ENCODE assay signal across 8 mouse cellular contexts in genomic region chr10:17725037-17725584, GRCm38 (mm10). TPM values are rescaled to one million over a fixed set of nuclear protein-coding genes. Genes with fewer than 3 reads are reported as not detected.
A peak's percentile ranks its signal among the peaks of the same experiment; 100 is the strongest.
DNase-seq lines count a peak whose midpoint lies in the region; ATAC-seq lines count a peak whose summit lies in the region.

No protein-coding gene starts in this region.

- 20% methylated on average over 8 of the region's 8 CpGs for WGBS in heart, embryonic 10.5 days
- WGBS in liver, embryonic 13.5 days (ENCODE audit: insufficient replicate concordance): 30% methylated on average over 8 of the region's 8 CpGs

- H3K4me1 ChIP-seq in heart, embryonic 10.5 days: peaks cover 40% of the 10 kb centered on the region
- peaks cover 65% of the 10 kb centered on the region for H3K4me1 ChIP-seq in liver, embryonic 13.5 days (replicated peaks)

- no peaks in the 10 kb centered on the region for H3K9me3 ChIP-seq in heart, embryonic 10.5 days
- H3K9me3 ChIP-seq in liver, embryonic 13.5 days (replicated peaks): no peaks in the 10 kb centered on the region

- H3K27ac ChIP-seq in heart, embryonic 10.5 days: peak overlapping the region; percentile 97
- no peak overlapping the region for H3K27ac ChIP-seq in liver, embryonic 13.5 days

- ATAC-seq in liver, embryonic 13.5 days (ENCODE audit: low read depth): no peak

- H3K4me2 ChIP-seq in liver, embryonic 13.5 days: peak overlapping the region; percentile 99

- H3K9ac ChIP-seq in liver, embryonic 13.5 days: peak overlapping the region; percentile 92

- intact Hi-C loops in heart, postnatal 25 days (cut with DNase I): loop anchor here (10.0 kb wide), 4 partner anchors 360 to 1380 kb away; no protein-coding TSS in a partner anchor

- no peaks in the 10 kb centered on the region for H3K27me3 ChIP-seq in heart, embryonic 10.5 days (ENCODE audit: insufficient read depth, poor library complexity, severe bottlenecking)
- H3K27me3 ChIP-seq in liver, embryonic 13.5 days: no peaks in the 10 kb centered on the region

- H3K36me3 ChIP-seq in heart, embryonic 10.5 days: no peaks in the 10 kb centered on the region; the same call in 1 of the 2 replicates
- H3K36me3 ChIP-seq in liver, embryonic 13.5 days: peaks cover 9% of the 10 kb centered on the region; the same call in 1 of the 2 replicates

- peak overlapping the region; percentile 93 for H3K4me3 ChIP-seq in heart, embryonic 10.5 days
- peak overlapping the region; percentile 90 for H3K4me3 ChIP-seq in liver, embryonic 13.5 days (replicated peaks)

- DNase-seq in heart, adult 18-20 months: peak; percentile 16 to 38
- no peak for DNase-seq in heart, postnatal 25 days (ENCODE audit: low spot score)
- peak; percentile 39 for DNase-seq in Muller cell, postnatal 12 days (ENCODE audit: inconsistent ontology term)
- DNase-seq in heart, embryonic 10.5 days (ENCODE audit: low spot score): no peak
- no peak for DNase-seq in liver, embryonic 13.5 days
- no peak for DNase-seq in frontal cortex, postnatal 25 days (ENCODE audit: low spot score in 2 of 2)
- no peak for DNase-seq in layer of hippocampus, adult 9-11 months
- DNase-seq in frontal cortex, postnatal 14 days (ENCODE audit: low spot score in 2 of 2): no peak

RNA-seq across cellular contexts. Expression of gene Cited2, which starts 2.1 kb away (rescaled TPM):
- total RNA-seq in heart, adult 18-20 months (2021): 10 to 100 TPM; 41.5 to 55.5 TPM
- 10 to 100 TPM; 42.8 to 47.9 TPM for total RNA-seq in heart, postnatal 25 days (2021)
- 40.4 and 60.1 TPM in 2 replicates for polyA plus RNA-seq in heart, embryonic 10.5 days (2016; fragmentation: Nextera tagmentation; extraction: Ambion mirVana)
- polyA plus RNA-seq in liver, embryonic 13.5 days (2015; fragmentation: Nextera tagmentation; extraction: Ambion mirVana): 16.9 and 22.2 TPM in 2 replicates

Comparison
In these comparisons a context has a peak if more than half of its experiments do, and no peak if none do; other contexts are left out.
1. DNase-seq: peak in heart, adult 18-20 months (2 of 2) and Muller cell, postnatal 12 days (single experiment); none in heart, postnatal 25 days (single experiment), heart, embryonic 10.5 days (single experiment), liver, embryonic 13.5 days (single experiment), frontal cortex, postnatal 25 days (0 of 2), layer of hippocampus, adult 9-11 months (single experiment) and frontal cortex, postnatal 14 days (0 of 2).